Mouse (Mus musculus) ES-CJ7 (cell line): Measurements from ENCODE around the gene Gucd1.
"Not testable (repeated sequence)": the region's sequence is repeated elsewhere in the genome, so short reads cannot be mapped to it uniquely, and the experiment has no call there.

Source experiments
- DNase-seq: peaks from one replicate; pipeline ENCODE4 v3.0.0; 2011; ENCODE audit warnings: low read depth, low spot score

Gene Gucd1

GRCm38 (mm10) chr10:75536123-75536522, 18.4 kb upstream of the Gucd1 start:
- no peak for DNase-seq

DNA sequence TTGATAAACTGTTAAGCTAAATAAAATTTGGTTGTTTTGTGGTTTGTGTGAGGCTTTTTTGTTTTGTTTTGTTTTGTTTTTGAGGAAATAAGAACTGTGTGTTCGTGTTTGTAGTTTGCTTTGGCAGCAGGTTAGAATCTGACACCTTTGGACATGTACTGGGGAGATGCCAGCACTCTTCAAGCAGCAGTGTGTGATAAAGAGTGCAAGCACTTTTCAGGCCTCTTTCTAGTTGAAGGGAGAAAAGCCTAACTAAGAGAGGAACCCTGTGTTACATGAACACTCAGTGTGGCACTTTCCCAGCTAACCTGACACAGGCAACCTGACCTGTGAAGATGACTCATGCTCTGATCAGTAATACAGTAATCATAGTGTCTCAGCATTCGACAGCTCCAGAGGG, 17.7 kb upstream of the Gucd1 start:
- no peak for DNase-seq

- DNase-seq, result no peak
Measured at GRCm38 (mm10) chr10:75534934-75535333, 17.2 kb upstream of the Gucd1 start.

DNA sequence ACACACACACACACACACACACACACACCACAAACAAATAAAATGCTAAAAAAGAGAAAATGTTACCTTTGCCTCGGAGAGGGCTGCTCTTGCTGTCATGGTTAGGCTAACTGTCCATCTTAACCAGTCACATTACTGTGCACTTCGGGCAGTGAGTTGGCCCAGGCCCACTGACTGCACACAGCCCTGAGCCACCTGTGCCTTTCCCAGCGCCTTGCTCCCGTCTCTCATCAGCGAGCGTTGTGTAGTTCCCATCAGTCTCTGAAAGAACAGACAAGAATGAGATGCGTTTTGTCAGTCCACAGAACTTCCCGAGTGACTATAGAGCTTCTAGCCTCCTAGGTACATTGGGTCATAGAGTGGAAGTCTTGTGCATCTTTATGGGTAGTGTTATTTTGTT, 16.4 kb upstream of the Gucd1 start:
- no peak for DNase-seq

DNA sequence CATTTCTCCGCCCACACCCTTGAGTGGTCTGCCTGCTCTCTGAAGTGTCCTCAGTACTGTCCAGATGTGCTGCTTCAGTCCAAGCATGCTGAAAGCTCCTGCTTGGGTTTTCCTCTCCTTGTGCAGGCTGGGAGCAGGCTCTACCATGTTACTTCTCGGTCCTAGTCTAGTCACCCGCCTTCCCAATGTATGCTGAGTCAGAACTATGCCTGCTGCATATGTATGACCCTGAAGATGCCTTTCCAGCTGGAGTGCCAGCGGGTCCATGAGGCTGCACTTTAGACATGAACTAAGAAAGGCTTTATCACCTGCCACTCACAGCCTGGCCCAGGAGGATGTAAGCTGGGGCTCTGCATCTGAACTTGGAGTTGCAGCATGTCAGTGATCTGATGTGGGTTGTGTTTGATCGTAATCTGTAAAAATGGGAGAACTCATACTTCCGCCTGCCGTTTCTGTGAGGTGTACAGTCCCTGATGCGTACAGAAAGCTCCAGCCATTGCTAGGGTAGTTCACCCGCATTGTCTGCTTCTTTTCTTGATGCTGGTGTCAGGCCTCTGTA, 13.8 kb upstream of the Gucd1 start:
- no peak for DNase-seq

DNA sequence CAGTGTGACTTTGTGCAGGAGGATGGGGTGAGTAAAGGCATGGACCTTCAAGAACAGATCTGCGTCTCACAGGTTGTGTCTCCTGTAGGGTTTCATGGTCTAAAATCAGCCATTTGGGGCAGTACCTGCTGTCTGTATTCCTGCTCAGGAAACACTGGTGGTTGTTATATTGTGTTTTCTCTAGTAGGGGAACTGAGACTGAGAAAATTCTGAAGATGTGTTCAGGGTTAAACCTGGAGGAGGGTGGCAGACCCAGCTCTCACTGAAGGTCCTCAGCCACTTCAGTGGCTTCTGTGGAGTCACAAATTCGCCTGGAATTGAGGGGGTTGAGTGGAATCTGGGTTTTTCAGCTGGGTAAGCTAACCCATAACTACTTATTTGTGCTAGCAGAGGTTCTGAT, 12.6 kb upstream of the Gucd1 start:
- DNase-seq, result no peak

DNA sequence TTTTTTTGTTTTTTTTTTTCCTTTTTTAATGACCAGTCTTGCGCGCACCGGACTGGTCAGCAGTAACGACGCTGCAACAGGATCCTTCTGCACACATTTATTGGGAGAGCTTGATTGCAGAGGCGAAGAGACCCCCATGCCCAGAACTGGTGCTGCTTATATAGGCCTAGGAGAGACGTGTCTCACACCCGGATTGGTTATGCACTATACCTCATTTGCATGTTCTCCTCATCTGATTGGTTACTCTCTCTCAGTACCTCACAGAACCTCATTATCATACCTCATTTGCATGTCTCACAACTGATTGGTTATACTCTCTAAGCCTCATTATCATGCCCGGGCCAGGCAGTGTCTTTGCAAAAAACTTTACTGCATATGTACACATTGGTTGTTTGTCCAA, 7.7 kb upstream of the Gucd1 start:
- peak; percentile 44 for DNase-seq

DNA sequence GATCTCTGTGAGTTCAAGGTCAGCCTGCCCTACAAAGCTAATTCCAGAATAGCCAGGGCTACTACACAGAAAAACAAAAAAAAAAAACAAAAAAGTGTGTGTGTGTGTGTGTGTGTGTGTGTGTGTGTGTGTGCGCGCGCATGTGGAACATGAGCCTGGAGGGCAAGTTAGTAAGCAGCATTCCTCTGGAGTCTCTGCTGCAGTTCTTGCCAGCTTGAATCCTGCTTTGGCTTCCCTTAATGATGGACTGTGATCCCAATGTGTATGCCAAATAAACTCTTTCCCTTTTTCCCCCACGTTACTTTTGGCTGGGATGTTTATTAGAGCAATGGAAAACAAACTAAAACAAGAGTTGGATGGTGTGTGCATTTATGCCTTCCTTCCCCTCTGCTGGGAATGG, 3.9 kb upstream of the Gucd1 start:
- no peak for DNase-seq

- no peak for DNase-seq
Measured at GRCm38 (mm10) chr10:75520581-75520980, 2.8 kb upstream of the Gucd1 start.

- peak; percentile 96 for DNase-seq
Measured at GRCm38 (mm10) chr10:75517073-75517757, 557 bp downstream of the Gucd1 start, which contains the start of gene Snrpd3. Snrpd3 (plus strand) TSS chr10:75517551.

DNA sequence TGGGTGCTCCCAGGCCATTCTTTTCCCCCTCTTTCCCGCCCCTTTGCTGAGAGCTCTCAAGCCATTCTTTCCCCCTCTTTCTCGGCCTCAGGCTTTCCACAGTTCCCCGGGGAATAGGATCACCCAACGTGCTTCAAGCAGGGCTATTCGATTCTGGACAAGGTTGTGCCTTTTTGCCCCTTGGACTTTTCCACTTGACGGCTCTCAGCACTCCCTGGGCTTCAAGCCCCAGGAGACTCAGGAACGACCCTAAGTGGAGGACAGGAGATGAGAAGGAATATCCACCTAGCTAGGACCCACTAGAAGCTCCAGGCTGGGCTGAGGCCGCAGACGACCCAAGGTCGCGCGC, 1.1 kb downstream of the Gucd1 start:
- DNase-seq, result no peak

GRCm38 (mm10) chr10:75516038-75516723, 1.6 kb downstream of the Gucd1 start:
- no peak for DNase-seq

GRCm38 (mm10) chr10:75515216-75516037, 2.3 kb downstream of the Gucd1 start:
- DNase-seq, result no peak

- DNase-seq, result no peak
Measured at GRCm38 (mm10) chr10:75514361-75514760, 3.4 kb downstream of the Gucd1 start.

DNA sequence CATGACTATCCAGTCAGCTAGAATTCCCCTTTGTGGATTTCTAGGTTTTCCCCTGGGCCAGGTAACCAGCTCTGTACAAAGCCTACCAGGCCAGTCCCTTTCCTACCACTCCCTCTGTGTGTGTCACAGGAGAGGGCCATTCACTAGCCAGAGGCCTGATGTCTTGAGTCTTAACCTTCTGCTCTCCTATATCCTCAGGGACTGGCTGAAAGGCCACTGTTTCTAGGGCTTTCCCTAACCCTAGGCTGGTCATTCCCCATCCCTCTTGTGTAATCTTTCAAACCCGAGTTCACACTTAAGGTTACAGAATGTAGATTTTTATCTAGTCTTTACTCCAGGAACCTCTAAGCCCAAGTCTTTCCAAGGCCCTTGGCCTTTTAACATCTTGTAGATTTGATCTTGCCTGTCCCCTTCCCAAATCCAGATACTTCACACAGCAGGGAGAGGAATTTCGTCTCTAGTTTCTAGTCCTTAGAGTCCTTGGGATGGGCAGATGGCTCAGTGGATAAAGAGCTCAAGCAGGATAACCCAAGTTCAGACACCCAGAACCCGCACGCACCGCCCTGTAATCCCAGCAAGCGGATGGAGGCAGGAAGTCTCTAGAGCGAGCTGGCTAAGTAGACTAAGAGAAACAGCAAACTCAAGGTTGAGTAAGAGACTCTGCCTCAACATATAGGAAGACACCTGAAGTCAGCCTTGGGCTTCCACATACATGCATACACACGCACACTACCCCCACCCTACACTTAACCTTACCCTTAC, 4.3 kb downstream of the Gucd1 start:
- DNase-seq, result no peak

- DNase-seq, result no peak
Measured at GRCm38 (mm10) chr10:75512796-75513195, 5.0 kb downstream of the Gucd1 start.

DNA sequence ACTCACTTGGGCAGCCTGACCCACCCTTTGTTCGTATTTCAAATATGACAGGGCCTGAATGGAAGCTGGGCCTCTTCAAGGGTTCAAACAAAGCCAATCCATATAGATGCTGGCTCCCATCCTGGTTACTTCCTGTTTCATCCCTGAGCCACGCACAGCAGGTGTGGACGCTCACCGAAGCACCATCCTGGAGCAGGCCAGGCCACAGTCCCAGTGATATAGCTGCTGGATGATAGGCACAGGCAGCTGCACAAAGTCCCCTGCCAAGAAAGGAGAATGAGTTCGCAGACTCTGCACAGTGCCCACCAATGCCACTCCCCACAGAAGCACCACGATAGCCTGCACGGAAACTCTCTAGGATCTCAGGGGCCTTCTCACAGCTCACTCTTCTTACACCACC, 5.9 kb downstream of the Gucd1 start:
- DNase-seq, result no peak

- DNase-seq, result no peak
Measured at GRCm38 (mm10) chr10:75511060-75511459, 6.7 kb downstream of the Gucd1 start.

- no peak for DNase-seq
Measured at GRCm38 (mm10) chr10:75510446-75510845, 7.3 kb downstream of the Gucd1 start.

- not testable (repeated sequence) for DNase-seq
Measured at GRCm38 (mm10) chr10:75505928-75506327, 11.8 kb downstream of the Gucd1 start.

- DNase-seq, result no peak
Measured at GRCm38 (mm10) chr10:75505130-75505495, 12.7 kb downstream of the Gucd1 start.
